Mouse (Mus musculus) thymus, adult 2 months (tissue): ENCODE results near the gene Usp45.

ENCODE experiments used
- CTCF ChIP-seq: fragments of 200-500 bp; IDR thresholded peaks from 2 replicates; pipeline ENCODE4 v1.5.1; 2012; ENCODE audit warnings: mild to moderate bottlenecking, control low read depth, low read length, moderate library complexity, borderline replicate concordance; ENCODE audit not compliant: control insufficient read depth, poor library complexity, insufficient read depth; ENCODE audit errors: extremely low read depth
- POLR2A ChIP-seq: fragments of 200-500 bp; IDR thresholded peaks from 2 replicates; pipeline ENCODE4 v1.6.1; 2012; ENCODE audit warnings: mild to moderate bottlenecking, low read length, control low read depth, moderate library complexity; ENCODE audit not compliant: control insufficient read depth, poor library complexity, insufficient read depth; ENCODE audit errors: extremely low read depth

DNA sequence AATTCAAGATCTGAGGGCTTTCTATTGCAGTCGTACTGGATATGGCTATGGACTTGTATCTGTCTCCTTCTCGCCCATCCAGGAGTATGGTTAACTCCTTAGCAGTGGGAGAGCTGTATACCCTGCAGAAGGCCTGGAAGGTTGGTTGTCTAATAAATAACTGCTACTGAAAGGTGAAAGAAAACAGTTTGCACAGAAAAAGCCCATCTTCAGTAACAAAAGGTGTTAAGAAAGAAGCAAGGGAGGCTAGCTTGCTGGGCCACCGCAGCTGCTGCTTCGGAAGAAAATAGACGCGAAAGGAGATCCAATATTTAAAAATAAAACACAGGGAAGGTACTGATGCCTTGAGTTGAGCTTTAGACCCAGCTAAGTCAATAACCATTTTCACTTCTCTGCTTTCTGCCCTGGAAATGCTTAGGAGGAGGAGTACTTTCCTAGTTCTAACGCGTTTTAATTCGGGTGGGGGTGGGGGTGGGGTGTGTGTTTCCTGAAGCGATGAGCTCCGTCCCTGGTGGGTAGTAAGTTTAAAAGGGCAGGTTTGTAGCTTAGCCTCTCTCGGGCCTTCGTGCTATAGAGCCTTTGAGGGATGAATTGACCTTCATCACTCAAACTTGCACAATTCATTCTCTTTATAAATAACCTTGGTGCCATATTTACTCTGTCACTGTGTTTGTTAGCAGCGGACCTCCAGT, 639 bp upstream of the Usp45 start:
- TF ChIP-seq POLR2A (no peak), CTCF (no peak)
